Mouse (Mus musculus): ENCODE results near the gene Gm20388.

The Gm20388 gene

GRCm38 (mm10) chr8:122953028-122953427, 3042.4 kb downstream of the Gm20388 start:
- DNase-seq (ENCODE audit: low spot score): no peak

GRCm38 (mm10) chr8:122954090-122954799, 3043.6 kb downstream of the Gm20388 start:
- DNase-seq (ENCODE audit: low spot score): no peak

GRCm38 (mm10) chr8:122955195-122955594, 3044.6 kb downstream of the Gm20388 start:
- DNase-seq (ENCODE audit: low spot score): no peak

GRCm38 (mm10) chr8:122955997-122956396, 3045.4 kb downstream of the Gm20388 start:
- no peak for DNase-seq (ENCODE audit: low spot score)

- DNase-seq (ENCODE audit: low spot score): no peak
Observed at GRCm38 (mm10) chr8:122960323-122960722, 3049.7 kb downstream of the Gm20388 start.

- DNase-seq (ENCODE audit: low spot score): no peak
Observed at GRCm38 (mm10) chr8:122960932-122961331, 3050.3 kb downstream of the Gm20388 start.

- no peak for DNase-seq (ENCODE audit: low spot score)
Observed at GRCm38 (mm10) chr8:122961458-122961857, 3050.8 kb downstream of the Gm20388 start.

- DNase-seq (ENCODE audit: low spot score): no peak
Observed at GRCm38 (mm10) chr8:122962046-122962445, 3051.4 kb downstream of the Gm20388 start.

- DNase-seq (ENCODE audit: low spot score): no peak
Observed at GRCm38 (mm10) chr8:122966638-122967037, 3056.0 kb downstream of the Gm20388 start.

- DNase-seq (ENCODE audit: low spot score): no peak
Observed at GRCm38 (mm10) chr8:122968145-122968544, 3057.5 kb downstream of the Gm20388 start.

- DNase-seq (ENCODE audit: low spot score): no peak
Observed at GRCm38 (mm10) chr8:122969964-122970620, 3059.5 kb downstream of the Gm20388 start.

GRCm38 (mm10) chr8:122976046-122976445, 3065.4 kb downstream of the Gm20388 start:
- no peak for DNase-seq (ENCODE audit: low spot score)

GRCm38 (mm10) chr8:122979424-122979823, 3068.8 kb downstream of the Gm20388 start:
- DNase-seq (ENCODE audit: low spot score): no peak

GRCm38 (mm10) chr8:122979865-122980509, 3069.3 kb downstream of the Gm20388 start:
- no peak for DNase-seq (ENCODE audit: low spot score)

- no peak for DNase-seq (ENCODE audit: low spot score)
Observed at GRCm38 (mm10) chr8:122981646-122982045, 3071.0 kb downstream of the Gm20388 start.

- DNase-seq (ENCODE audit: low spot score): no peak
Observed at GRCm38 (mm10) chr8:122983178-122983942, 3072.7 kb downstream of the Gm20388 start.

GRCm38 (mm10) chr8:122984175-122984574, 3073.5 kb downstream of the Gm20388 start:
- no peak for DNase-seq (ENCODE audit: low spot score)

- no peak for DNase-seq (ENCODE audit: low spot score)
Observed at GRCm38 (mm10) chr8:122986501-122987184, 3076.0 kb downstream of the Gm20388 start.

GRCm38 (mm10) chr8:122987255-122987654, 3076.6 kb downstream of the Gm20388 start:
- DNase-seq (ENCODE audit: low spot score): no peak

- no peak for DNase-seq (ENCODE audit: low spot score)
Observed at GRCm38 (mm10) chr8:122988955-122989354, 3078.3 kb downstream of the Gm20388 start.

GRCm38 (mm10) chr8:122989976-122990375, 3079.3 kb downstream of the Gm20388 start:
- no peak for DNase-seq (ENCODE audit: low spot score)

GRCm38 (mm10) chr8:122991368-122991767, 3080.7 kb downstream of the Gm20388 start:
- DNase-seq (ENCODE audit: low spot score): no peak

Data from retina, embryonic 14.5 days (tissue).